Mouse (Mus musculus) frontal cortex, adult 2 months (tissue): ENCODE data around the gene Arhgef7. TPM values are rescaled to one million over a fixed set of nuclear protein-coding genes. Genes with fewer than 3 reads are reported as not detected.
A peak's percentile ranks its signal among the peaks of the same experiment; 100 is the strongest.

Experiments
- DNase-seq, 2 experiments: peaks; one replicate each; pipeline ENCODE4 v3.0.0; 2022; ENCODE audit warnings: low spot score in 1 of 2; ENCODE audit errors: extremely low spot score in 1 of 2
- polyA plus RNA-seq: library from polyadenylated mRNA; depleted of rRNA; stranded (reverse); fragments of >200 nt; gene quantifications from 2 replicates; pipeline ENCODE4 v1.2.3, GENCODE M21; 2012

Arhgef7 gene
- polyA plus RNA-seq, 1 experiment, result 92.8 TPM

- DNase-seq, result no peak
Measured at GRCm38 (mm10) chr8:11710415-11710814, 17.1 kb upstream of the Arhgef7 start.

GRCm38 (mm10) chr8:11712244-11712643 is 15.3 kb upstream of the Arhgef7 start:
- no peak for DNase-seq

- DNase-seq, result no peak
Measured at GRCm38 (mm10) chr8:11717194-11717593, 10.3 kb upstream of the Arhgef7 start.

- no peak for DNase-seq
Measured at GRCm38 (mm10) chr8:11727273-11727650, 259 bp upstream of the Arhgef7 start.

GRCm38 (mm10) chr8:11728482-11729295 is 1.2 kb downstream of the Arhgef7 start:
- DNase-seq, result peak in 1 of 2 experiments; percentile 46

- no peak for DNase-seq
Measured at GRCm38 (mm10) chr8:11730271-11730940, 2.9 kb downstream of the Arhgef7 start.

GRCm38 (mm10) chr8:11735672-11736235 is 8.2 kb downstream of the Arhgef7 start:
- no peak for DNase-seq

- DNase-seq, result no peak
Measured at GRCm38 (mm10) chr8:11737096-11737495, 9.6 kb downstream of the Arhgef7 start.

- no peak for DNase-seq
Measured at GRCm38 (mm10) chr8:11739082-11739481, 11.6 kb downstream of the Arhgef7 start.

GRCm38 (mm10) chr8:11740857-11741256 is 13.3 kb downstream of the Arhgef7 start:
- DNase-seq, result no peak

GRCm38 (mm10) chr8:11743580-11743979 is 16.1 kb downstream of the Arhgef7 start:
- no peak for DNase-seq

GRCm38 (mm10) chr8:11746850-11747600 is 19.5 kb downstream of the Arhgef7 start:
- DNase-seq, result no peak

- DNase-seq, result no peak
Measured at GRCm38 (mm10) chr8:11749472-11749871, 22.0 kb downstream of the Arhgef7 start.

- DNase-seq, result no peak
Measured at GRCm38 (mm10) chr8:11752338-11752737, 24.8 kb downstream of the Arhgef7 start.

- no peak for DNase-seq
Measured at GRCm38 (mm10) chr8:11753155-11753941, 25.8 kb downstream of the Arhgef7 start.

- DNase-seq, result no peak
Measured at GRCm38 (mm10) chr8:11754723-11755122, 27.2 kb downstream of the Arhgef7 start.

GRCm38 (mm10) chr8:11755873-11756272 is 28.4 kb downstream of the Arhgef7 start:
- peak in 1 of 2 experiments; percentile 83 for DNase-seq

- DNase-seq, result peak; percentile 61 to 89
Measured at GRCm38 (mm10) chr8:11757568-11758481, 30.3 kb downstream of the Arhgef7 start.
